8 mouse cellular contexts compared by ENCODE assay signal in genomic region chr12:8495881-8496678, GRCm38 (mm10). TPM values are rescaled to one million over a fixed set of nuclear protein-coding genes. Genes with fewer than 3 reads are reported as not detected.
DNase-seq lines count a peak whose midpoint lies in the region; ATAC-seq and TF ChIP-seq lines count a peak whose summit lies in the region.

No protein-coding gene starts in this region.

- 12% methylated on average over 15 of the region's 15 CpGs for WGBS in intestine, postnatal 0 days
- WGBS in limb, embryonic 12.5 days: 19% methylated on average over 15 of the region's 15 CpGs
- 28% methylated on average over 14 of the region's 15 CpGs for WGBS in midbrain, embryonic 16.5 days

- no peak overlapping the region for H3K4me3 ChIP-seq in intestine, postnatal 0 days (ENCODE audit: low read depth, low read length)
- H3K4me3 ChIP-seq in limb, embryonic 12.5 days (replicated peaks): no peak overlapping the region
- H3K4me3 ChIP-seq in midbrain, embryonic 16.5 days (ENCODE audit: low read depth, low read length): peak overlapping the region; percentile 89

- no peak for TF ChIP-seq CTCF in intestine, postnatal 0 days (IDR thresholded peaks at IDR 0.05; ENCODE audit: low read depth)

- peak overlapping the region; percentile 81 for H3K27ac ChIP-seq in intestine, postnatal 0 days (ENCODE audit: low read depth, low read length)
- H3K27ac ChIP-seq in limb, embryonic 12.5 days: peak overlapping the region; percentile 84
- H3K27ac ChIP-seq in midbrain, embryonic 16.5 days (ENCODE audit: low read length): peak overlapping the region; percentile 66

- ATAC-seq in intestine, postnatal 0 days: peak; percentile 43
- no peak for ATAC-seq in limb, embryonic 12.5 days (ENCODE audit: insufficient number of reproducible peaks, insufficient read depth, low FRiP score, low TSS enrichment, low read depth)
- no peak for ATAC-seq in midbrain, embryonic 16.5 days
- no peak for ATAC-seq in monocyte, adult 5-6 weeks (replicated peaks; ENCODE audit: insufficient number of reproducible peaks, low FRiP score, low TSS enrichment, poor library complexity, severe bottlenecking)

- H3K9ac ChIP-seq in intestine, postnatal 0 days (ENCODE audit: low read depth, low read length): no peak overlapping the region; the same call in 1 of the 2 replicates
- H3K9ac ChIP-seq in limb, embryonic 12.5 days (replicated peaks): no peak overlapping the region
- peak overlapping the region; percentile 51 for H3K9ac ChIP-seq in midbrain, embryonic 16.5 days (ENCODE audit: low read depth, low read length)

- H3K9me3 ChIP-seq in intestine, postnatal 0 days (ENCODE audit: control insufficient read depth): no peaks in the 10 kb centered on the region
- no peaks in the 10 kb centered on the region for H3K9me3 ChIP-seq in limb, embryonic 12.5 days
- H3K9me3 ChIP-seq in midbrain, embryonic 16.5 days (replicated peaks; ENCODE audit: control insufficient read depth, low read length, poor library complexity, severe bottlenecking): no peaks in the 10 kb centered on the region

- no peaks in the 10 kb centered on the region for H3K36me3 ChIP-seq in intestine, postnatal 0 days (ENCODE audit: control insufficient read depth, insufficient read depth)
- H3K36me3 ChIP-seq in limb, embryonic 12.5 days: no peaks in the 10 kb centered on the region
- H3K36me3 ChIP-seq in midbrain, embryonic 16.5 days (ENCODE audit: control insufficient read depth, insufficient read depth, low read length): no peaks in the 10 kb centered on the region

- peak; percentile 57 for DNase-seq in ovary, postnatal 36 days (ENCODE audit: low spot score)
- DNase-seq in ovary, postnatal 10 days (ENCODE audit: low spot score): no peak
- peak; percentile 11 to 23 for DNase-seq in cerebellum, postnatal 36 days
- DNase-seq in heart, adult 18-20 months: peak; percentile 77 to 83

- H3K4me2 ChIP-seq in intestine, postnatal 0 days (replicated peaks; ENCODE audit: low read depth): peak overlapping the region; percentile 96
- H3K4me2 ChIP-seq in limb, embryonic 12.5 days: peak overlapping the region; percentile 39
- peak overlapping the region; percentile 94 for H3K4me2 ChIP-seq in midbrain, embryonic 16.5 days (ENCODE audit: low read length)

- peaks cover 14% of the 10 kb centered on the region; the same call in 1 of the 2 replicates for H3K4me1 ChIP-seq in intestine, postnatal 0 days (replicated peaks; ENCODE audit: control insufficient read depth, insufficient read depth, low read length)
- peaks cover 36% of the 10 kb centered on the region for H3K4me1 ChIP-seq in limb, embryonic 12.5 days (replicated peaks)
- peaks cover 28% of the 10 kb centered on the region for H3K4me1 ChIP-seq in midbrain, embryonic 16.5 days (ENCODE audit: control insufficient read depth, insufficient read depth, low read length)

- no peaks in the 10 kb centered on the region for H3K27me3 ChIP-seq in intestine, postnatal 0 days (replicated peaks; ENCODE audit: control insufficient read depth, insufficient read depth, low read length)
- no peaks in the 10 kb centered on the region for H3K27me3 ChIP-seq in limb, embryonic 12.5 days
- no peaks in the 10 kb centered on the region for H3K27me3 ChIP-seq in midbrain, embryonic 16.5 days (ENCODE audit: control insufficient read depth, insufficient read depth, low read depth, low read length)

RNA-seq across cellular contexts. Expression of gene Rhob, which starts 3.7 kb away (rescaled TPM):
- 100 to 1,000 TPM; 165 to 172 TPM for total RNA-seq in heart, adult 18-20 months (2021)
- polyA plus RNA-seq in intestine, postnatal 0 days (2015; fragmentation: Nextera tagmentation; extraction: Ambion mirVana): 28.8 and 29.7 TPM in 2 replicates
- polyA plus RNA-seq in limb, embryonic 12.5 days (2016; fragmentation: Nextera tagmentation; extraction: Ambion mirVana): 32.4 and 35.1 TPM in 2 replicates
- 75.7 and 80.0 TPM in 2 replicates for polyA plus RNA-seq in midbrain, embryonic 16.5 days (2015; fragmentation: Nextera tagmentation; extraction: Ambion mirVana)
- 45.8 to 134 TPM (median 53.2 TPM) in 3 replicates for total RNA-seq in monocyte, adult 5-6 weeks (2017)

Comparison
In these comparisons a context has a peak if more than half of its experiments do, and no peak if none do; other contexts are left out.
1. H3K4me2 ChIP-seq: peak in every context shown above with its lines; median percentile 96 in intestine, postnatal 0 days; 94 in midbrain, embryonic 16.5 days; 39 in limb, embryonic 12.5 days.